Mouse (Mus musculus) ovary, adult 18-20 months (tissue): ENCODE data around the gene Dock10.
"Not testable (repeated sequence)": the region's sequence is repeated elsewhere in the genome, so short reads cannot be mapped to it uniquely, and the experiment has no call there.

ENCODE experiments used
- DNase-seq: peaks from one replicate; pipeline ENCODE4 v3.0.0; 2022; ENCODE audit warnings: low spot score, mixed read lengths

Dock10 gene

DNA sequence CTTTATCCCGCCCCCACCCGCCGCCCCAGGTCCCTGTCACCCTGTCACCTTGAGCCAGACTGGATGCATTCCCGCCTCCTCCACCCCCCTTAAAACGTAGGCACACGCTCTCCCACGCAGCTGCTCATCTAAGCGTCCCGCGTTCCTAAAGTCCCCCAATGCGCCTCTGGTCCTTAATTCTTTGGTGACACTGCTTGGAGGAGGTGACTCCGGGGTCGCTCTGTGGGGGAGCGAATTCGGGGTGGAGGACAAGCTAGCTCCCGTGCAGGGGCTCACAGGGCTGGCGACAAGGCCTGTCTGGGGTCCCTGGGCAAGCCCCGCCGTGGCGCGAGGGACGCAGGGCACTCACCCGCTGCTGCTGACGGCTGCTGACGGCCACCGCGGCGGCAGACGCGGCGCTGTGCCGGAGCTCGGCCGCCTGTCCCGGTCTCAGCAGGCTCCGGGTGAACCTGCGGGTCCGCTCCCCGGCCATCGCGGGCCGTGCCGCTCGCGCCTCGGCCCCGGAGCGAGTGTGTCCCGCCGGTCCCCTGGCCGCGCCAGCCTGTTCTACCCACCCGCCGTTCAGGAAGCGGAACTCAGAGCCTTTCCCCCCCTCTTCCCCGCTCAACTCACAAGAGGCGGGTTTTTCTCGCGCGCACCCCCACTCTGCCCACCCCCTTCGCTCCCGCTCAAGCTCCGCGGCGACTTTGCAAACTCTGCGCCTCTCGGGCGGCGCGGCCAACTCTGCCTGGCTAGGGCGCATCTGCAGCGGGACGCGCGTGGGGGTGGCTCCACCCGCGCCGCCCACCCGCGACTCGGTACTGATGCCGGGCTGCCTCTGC is at the start of gene Dock10:
Dock10 (minus strand) TSS at position 551 of the 821 bp plus-strand sequence.
- DNase-seq = no peak

DNA sequence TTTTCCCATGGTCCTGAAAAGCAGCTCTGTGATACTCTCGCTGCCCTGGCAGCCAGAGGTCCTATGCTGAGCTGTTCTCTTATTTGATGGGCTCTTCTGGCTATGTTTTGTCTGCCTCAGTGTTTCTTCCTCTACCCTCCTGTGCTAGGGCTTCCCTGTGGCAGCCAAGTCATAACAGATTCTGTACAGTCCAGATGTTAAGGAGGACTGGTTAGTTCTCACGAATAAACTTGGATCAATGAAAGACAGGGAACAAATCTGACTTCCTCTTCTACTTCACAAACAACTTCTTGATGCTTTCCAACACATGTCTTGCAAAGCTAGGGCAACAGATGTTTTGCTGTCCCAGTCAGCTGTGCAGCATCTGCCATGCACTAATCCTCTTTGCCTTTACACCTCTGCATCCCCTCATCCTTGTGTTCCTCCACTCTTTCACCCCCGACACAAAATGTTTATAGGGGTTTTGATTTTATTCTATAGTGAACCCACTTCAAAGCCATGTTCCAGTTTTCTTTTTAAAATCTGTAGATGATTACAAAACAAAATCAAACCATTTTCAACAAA is 48.6 kb upstream of the Dock10 start:
- DNase-seq = no peak

DNA sequence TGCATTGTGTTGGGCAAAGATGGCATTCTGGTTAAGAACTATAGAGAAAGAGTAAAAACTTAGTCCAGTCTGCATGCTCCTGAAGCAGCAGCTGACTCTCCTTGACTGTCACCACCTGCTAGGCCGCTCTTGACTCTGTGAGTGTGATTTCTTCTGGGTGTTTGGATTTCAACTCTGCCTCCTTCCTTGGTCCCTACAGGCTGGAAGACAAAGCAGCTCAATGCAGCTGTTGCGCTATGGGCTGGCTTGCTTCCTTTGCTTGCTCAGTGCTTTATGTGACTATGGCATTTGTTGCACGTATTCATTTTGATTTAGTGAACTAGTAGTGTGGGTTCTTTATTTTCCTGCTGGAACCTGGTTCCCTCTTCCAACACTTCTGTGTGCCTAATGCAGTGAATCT is 43.7 kb upstream of the Dock10 start:
- DNase-seq = no peak

DNA sequence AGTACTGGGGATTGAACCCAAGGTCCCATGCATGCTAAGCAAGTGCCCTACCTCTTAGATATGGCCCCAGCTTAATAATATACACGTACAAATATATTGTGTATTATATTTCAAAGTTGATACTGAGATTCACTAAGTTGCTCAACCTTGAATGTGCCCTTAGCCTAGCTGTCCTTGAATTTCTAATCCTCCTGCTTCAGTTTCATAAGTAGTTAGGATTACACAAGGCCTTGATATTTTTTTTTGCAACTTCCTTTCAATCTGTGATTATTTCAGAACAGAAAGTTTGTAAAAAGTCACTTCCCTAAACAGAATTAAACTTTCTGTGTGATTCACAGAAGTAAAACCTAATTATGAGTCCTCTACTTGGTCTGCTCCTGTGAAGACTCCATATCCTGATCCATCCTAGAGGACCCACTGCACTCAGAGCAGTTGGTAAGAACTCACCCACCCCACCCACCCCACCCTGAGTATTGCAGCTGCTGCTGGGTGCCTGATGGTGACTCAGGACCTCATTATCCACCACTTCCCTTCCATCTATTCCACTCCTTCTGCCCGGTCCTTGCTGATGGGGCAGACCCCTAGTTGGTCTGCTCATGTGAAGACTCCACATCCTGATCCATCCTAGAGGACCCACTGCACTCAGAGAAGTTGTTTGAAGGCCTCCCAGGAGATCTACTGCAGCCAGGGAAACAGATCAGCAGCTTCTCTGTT is 26.9 kb upstream of the Dock10 start:
- no peak for DNase-seq

DNA sequence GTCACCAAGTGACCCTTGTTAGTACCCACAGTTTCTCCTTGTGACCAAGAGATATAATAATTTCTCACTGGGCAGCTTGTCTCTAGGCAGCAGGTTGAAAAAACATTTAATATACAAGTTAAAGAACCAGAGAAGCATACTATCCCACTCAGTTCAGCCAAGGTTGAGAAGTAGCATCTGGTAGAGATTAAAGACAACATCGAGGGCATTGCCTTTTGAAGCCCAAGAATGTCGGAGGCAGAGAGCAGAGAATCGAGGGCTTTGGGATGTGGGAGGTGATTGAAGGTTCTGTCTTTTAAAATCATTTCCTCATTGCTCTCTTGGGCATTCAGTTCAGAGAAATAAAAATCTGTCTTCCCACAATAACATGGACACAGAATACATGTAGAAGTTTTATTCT is 25.8 kb upstream of the Dock10 start:
- no peak for DNase-seq

DNA sequence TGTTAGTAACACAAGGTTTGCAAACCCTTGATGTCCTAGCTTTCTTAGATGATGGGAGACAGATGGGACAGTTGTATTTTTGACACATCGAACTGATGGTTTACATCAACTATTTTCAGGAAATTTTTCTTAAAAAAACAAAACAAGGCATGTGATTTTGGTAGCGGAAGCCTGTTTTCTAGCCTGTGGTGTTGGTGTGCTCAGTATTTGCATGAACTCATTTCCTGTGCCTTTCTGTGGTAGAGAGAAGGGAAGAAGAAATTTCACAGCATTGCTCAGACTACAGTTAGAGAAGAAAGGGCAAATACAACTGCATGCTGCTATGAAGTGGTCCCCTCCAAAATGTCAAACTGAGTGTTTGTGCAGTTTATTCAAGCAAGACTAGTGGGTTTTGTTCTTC is 7.2 kb upstream of the Dock10 start:
- no peak for DNase-seq

DNA sequence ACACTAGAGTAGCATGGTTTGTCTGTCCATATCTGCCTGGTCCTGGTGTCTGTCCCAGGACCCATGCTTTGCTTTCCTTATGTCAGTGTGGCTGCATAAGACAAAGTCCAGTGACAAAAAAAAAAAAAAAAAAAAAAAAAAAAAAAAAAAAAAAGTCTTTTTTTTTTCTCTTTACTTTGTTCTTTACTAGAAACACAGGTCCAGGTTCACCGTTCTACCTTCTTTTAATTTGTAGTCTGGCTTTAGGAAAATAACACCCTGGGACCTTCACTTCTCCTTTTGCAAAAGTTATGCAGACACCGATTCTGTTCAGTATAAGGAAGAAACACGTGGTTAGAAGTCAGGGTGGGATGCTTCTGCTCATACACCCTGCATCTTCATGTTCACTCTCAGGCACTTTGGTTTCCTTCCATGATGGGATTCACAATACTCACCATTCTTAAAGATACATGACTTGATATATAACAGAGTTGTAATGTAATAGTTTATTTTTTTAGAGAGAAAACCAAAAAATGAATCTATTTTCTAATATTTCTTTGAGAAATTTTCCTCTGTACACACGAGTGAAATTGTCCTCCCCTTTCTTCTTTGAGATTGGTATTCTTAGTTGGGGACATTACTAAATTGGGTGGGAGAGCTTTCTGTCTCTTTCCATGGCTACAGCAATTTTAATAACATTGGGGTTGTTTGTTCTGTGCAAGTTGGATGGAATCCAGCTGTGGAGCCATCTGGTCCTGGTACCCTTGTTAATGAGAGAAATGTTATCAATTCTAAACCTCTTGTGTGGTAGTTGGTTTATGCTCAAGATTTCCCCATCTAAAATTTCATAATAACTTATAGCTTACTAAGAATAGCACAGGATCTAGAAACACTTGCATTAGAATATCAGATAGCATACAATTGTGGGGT is 5.0 kb upstream of the Dock10 start:
- DNase-seq = no peak

DNA sequence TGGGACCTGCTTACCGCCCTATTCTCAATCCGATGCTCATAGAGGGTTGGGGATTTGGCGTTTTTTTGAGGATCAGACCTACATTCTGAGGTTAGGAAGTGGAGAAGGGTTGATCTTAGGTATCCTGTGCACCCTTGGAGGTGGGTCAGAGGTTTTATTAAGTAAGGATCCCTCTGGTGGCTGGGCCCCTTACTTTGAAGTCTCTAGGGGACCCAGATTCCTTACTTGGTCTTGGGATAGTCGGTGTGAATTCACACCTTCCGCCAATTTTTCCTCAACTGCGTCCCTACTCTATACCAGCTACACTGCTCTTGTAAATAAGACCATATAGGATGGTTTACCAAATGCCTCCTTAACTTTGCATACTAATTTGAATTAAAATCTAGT is 464 bp upstream of the Dock10 start:
- DNase-seq = no peak

DNA sequence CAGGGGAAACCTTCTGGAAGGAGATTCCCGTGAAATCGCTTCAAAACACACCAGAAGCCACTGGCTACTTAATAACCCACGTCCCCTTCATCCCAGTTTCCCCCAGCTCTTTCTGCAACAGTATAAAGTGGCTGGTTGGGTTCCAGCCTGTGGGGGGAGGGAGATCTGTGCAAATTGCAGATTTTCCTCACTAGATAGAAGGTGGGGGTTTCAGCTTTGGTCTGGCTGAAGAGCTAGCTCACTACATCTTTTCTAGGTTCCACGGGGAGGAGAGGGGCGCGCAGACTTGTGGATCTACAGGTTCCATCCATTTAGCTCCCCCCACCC is 714 bp downstream of the Dock10 start:
- DNase-seq = no peak

DNA sequence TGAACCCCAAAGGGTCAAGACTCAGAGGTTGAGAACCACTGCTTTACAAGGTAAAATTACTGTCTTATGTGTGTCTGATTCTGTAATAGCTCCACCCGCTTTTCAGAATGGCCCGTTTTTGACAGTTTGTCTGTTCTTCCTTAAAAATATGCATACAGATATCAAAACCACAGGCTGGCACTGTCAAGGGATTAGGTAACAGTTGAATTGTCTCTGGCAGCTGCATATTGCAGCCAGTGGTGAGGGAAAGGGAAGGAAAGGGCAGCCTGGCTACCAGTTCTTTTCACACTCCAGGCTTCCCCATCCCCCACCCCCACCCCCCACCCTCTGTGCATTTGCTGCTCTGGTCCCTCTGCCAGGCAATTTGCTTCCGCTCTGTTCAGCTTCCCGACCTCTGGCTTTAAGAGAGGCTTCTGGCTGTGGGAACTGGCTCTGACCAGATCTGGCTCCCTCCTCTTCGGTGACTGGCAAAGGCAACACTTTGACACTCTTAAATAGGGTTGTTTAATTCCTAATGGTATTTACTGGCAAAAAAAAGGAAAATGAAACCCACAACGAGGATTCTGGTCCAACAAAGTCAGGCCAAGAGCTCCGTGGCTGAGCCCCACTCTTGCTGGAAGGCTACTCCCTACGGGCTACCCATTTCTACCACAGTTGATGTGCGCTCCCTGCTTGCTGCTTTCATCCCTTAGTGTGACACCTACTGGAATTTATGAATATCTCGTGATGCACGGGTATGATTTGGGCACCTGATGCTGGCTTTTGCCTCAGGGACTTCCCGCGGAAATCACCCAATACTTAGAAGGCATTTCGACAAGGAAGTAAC is 1.3 kb downstream of the Dock10 start:
- DNase-seq = no peak

DNA sequence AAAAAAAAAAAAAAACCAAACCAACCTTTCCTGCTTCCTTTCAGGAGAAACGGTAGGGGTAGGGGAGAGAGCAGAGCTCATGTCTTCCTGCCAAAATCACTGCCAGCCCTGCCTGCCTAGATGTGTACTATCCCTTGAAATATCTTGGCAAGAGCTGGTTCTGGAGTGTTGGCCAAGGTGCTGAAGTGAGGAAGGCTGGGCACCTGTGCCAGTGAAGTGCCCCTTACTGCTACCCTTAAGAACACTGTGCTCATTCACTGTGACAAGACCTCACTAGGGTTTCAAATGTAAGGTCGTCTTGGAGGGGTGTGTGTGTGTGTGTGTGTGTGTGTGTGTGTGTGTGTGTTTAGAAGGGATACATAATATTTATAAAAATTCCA is 2.3 kb downstream of the Dock10 start:
- DNase-seq = no peak

DNA sequence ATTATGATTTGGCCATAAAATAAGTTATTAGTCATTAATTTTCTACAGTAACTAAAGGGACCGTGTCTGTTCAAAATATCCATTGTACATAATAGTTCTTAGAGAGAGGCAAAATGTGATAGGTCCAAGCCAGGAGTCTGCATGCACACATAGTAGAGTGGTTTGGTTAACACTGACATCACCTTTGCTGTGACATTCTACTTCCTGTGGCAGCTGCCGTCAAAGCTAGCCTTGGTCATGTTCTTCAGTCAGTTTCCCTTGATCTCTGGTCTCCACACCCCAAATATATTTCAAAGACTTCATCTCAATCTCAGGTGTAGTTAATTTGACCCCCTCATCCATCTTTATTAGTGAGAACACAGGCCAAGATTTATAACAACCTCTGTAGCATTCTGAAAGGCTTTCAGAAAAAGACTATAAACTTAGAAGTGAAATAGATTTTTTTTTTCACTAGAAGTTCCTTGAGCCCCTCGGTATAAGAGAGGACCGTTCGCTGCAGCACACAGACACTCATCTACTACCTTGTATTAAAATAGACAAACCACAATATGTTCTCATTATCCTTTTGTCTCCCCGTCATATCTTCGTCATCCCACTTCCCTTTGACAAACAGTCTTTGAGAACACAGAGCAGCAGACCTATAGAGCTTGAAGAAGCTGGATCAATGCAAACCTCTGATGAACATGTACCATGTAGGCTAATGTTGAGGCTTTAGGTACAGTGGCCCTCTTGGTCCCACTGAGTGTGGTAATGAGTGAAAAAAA is 2.8 kb downstream of the Dock10 start:
- DNase-seq = no peak

DNA sequence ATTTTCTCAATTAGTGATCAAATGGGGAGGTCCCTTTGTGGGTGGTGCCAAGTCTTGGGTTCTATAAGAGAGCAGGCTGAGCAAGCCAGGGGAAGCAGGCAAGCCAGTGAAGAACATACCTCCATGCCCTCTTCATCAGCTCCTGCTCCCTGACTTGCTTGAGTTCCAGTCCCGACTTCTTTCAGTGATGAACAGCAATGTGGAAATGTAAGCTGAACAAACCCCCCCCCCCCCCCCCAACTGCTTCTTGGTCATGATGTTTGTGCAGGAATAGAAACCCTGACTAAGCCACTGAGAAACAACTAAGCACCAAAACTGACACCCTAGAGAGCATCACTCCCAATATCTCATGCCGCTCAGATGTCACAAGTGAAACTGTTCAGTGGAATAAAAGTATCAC is 9.2 kb downstream of the Dock10 start:
- DNase-seq = not testable (repeated sequence)

DNA sequence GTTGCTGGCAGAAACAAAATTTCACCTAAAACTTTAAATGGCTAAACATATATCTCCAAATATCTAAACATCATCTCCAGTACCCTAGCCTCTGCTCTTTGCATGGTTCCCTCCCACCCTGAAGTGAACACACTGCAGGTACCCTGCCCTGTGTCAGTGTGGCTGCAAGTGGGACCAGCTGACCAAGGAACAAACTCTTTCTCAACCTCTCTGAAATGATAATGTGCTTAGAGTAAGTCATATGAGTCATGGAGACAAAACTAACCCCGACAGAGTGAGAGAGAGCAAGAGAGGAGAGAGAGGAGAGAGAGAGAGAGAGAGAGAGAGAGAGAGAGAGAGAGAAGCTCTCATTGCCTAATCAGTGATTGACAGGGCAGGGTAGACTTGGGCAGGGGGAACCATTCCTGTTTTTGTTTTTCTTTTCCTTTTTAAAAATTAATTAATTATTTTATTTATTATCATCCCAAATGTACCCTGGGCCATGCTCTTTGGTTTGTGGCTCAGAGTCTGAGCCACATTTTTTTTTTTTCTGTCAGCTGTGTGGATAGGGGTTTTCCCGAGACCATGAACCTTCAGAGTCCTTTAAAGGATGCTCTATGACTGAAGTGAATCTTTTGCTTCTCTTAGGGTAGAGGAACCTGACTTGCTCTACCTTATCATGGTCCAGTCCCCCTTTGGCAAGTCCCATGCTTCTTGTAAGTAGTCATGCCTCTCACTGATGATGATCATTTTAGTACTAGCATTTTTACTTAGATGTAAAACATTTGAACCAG is 11.4 kb downstream of the Dock10 start:
- no peak for DNase-seq

DNA sequence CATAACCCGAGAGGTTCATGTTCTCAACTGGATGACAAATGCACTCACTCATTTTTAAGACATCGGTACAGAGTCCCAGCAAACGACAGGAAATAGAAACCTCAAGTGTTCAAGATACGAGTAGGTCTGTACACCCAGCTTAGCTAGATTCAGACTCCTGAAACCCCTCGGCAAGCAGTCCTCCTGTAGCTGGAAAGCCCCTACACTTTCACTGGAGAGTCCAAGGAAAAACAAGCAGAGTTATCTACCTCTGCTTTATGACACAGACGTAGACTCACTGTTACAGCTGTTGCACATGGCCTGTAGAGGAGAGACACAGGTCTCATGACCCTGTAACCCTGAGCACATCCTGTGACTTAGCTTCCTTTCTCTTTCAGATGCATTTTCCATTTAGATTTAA is 12.1 kb downstream of the Dock10 start:
- DNase-seq = no peak

DNA sequence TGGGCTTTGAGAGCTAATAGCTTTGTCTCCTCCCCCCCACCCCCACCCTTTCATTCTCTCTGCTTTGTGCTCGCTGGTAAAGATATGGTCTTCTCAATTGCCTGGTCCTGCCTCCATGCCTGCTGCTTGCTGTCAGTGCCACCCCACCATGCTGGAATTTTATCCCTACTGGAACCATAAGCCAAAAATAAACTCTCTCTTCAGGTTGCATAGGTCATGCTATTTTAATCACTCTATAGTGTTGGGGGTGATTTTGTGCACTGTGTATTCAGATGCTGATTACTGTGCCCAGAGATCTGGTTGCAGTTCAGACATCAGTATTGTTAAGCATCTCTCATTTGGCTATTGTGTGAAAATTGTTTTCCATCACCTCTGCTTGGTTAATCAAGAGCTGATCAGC is 18.9 kb downstream of the Dock10 start:
- DNase-seq = no peak

DNA sequence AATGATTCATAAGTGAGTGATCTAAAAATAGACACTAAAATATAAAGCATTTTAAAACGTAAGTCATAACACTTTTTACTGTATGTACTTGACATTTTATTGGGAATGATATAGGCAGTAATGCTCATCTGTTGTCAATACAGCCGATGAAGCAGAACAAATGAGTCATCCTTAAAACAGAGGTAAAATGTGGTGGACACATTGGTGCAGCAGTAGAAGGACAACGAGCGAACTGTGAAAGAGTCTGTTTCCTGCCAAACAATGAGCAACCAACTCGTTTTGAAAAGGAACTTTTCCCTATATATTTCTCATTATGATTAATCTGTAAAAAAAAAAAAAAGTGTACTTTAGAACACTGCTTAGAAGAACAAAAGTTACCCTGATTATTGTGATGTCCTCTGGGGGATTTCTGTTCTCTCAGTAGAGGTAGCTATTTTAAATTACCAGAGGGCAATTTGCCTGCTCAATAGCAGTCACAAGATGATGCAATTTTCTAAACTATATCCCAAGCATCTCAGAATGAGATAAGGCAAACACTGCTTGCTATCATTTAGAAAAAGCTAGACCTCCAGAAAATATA is 20.4 kb downstream of the Dock10 start:
- DNase-seq = no peak

DNA sequence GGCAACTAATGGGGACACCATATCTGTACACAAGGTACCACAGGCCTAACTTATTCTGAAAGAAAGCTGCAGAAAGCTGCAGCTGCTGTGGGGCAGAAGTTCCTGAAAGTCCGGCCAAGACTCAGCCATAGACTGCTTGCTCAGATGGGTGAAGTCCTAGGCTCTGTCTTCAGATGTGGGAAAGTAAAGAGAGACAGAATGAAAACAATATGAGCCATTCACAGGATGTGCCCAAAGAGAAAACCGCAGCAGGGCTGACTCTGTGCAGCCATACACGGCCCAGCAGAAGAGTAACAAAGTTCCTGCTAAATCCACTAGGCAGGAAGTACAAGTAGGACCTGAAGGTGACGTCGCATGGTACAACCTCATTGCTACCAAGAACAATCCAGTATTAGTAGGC is 27.7 kb downstream of the Dock10 start:
- DNase-seq = no peak

DNA sequence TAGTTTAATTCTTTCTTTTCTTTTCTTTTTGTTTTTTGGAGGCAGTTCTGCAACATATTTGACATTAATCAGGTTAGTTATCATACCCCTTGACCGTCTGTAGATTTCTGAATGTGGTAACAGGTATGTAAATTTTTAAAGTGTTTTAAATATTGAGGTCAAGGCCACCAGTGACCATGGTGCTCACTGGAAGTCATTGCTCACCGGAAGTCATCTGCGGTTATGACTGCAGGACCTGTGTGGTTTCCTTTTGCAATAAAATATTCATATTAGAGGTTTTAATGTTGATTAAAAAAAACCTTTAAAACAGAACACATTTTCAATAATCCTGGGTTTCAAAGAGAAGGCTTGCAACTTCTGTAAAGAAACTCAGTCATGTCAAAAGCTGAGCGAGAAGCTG is 28.2 kb downstream of the Dock10 start:
- DNase-seq = no peak

DNA sequence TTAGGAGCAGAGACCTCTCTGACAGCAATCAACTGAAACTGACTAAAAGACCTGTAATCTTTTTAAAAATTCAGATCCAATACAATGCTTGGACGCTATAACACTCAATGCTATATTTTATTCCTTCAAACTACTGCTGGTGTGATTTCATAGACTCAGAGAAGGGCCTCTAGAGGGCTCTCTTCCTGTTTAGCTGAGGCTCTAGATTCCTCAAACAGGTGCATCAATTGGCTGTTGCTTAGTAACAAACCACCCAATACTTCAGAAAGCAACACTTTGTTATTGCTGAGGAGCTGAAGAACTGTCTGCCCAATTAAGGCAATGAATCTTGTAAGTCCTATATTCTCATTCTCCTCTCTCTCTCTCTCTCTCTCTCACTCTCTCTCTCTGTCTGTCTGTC is 30.1 kb downstream of the Dock10 start:
- DNase-seq = no peak
